Mouse (Mus musculus) mouse embryonic stem cell (cell line): Measurements from ENCODE around the gene Mt1.

Experiments used
- in situ Hi-C, 2 experiments: fragments of 300-500 bp; cut with MboI; formaldehyde crosslinking; loops; 1 replicate in 1 of 2; 3 replicates in 1 of 2; pipeline ENCODE4 v1.14.3; 2019 to 2020; ENCODE audit warnings: low sequenced_read_pairs in 2 of 2, low pct_unique_long_range_greater_than_20kb in 1 of 2, mixed read lengths in 1 of 2; ENCODE audit not compliant: unreplicated experiment in 1 of 2

Mt1 gene

GRCm38 (mm10) chr8:94172075-94172808 lies 6.6 kb upstream of the Mt1 start, which contains the start of gene Mt2:
Gene Mt2 (plus strand): TSS chr8:94172664.
- in situ Hi-C loops = no loop called here

- in situ Hi-C loops = no loop called here
Measured at GRCm38 (mm10) chr8:94172809-94173732, 5.8 kb upstream of the Mt1 start.

DNA sequence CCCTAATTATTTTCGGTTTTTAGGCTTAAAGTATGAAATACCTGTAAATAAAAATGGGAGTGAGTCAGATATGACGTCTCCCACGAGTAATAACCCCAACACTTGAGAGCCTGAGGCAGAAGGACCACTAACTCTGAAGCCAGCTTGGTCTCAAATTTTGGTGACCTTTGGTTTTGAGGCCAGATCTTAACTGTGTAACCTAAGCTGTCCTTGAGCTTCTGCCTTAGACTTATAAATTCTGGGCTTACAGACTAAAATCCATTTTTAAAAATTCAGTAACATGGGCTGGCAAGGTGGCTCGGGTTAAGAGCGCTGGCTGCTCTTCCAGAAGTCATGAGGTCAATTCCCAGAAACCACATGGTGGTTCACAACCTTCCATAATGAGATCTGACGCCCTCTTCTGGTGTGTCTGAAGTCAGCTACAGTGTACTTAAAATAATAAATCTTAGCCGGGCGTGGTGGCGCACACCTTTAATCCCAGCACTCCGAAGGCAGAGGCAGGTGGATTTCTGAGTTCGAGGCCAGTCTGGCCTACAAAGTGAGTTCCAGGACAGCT lies 5.0 kb upstream of the Mt1 start:
- in situ Hi-C loops = no loop called here

- in situ Hi-C loops = no loop called here
Measured at GRCm38 (mm10) chr8:94174619-94175213, 4.2 kb upstream of the Mt1 start.

- in situ Hi-C loops = no loop called here
Measured at GRCm38 (mm10) chr8:94177716-94178390, 1.0 kb upstream of the Mt1 start.

DNA sequence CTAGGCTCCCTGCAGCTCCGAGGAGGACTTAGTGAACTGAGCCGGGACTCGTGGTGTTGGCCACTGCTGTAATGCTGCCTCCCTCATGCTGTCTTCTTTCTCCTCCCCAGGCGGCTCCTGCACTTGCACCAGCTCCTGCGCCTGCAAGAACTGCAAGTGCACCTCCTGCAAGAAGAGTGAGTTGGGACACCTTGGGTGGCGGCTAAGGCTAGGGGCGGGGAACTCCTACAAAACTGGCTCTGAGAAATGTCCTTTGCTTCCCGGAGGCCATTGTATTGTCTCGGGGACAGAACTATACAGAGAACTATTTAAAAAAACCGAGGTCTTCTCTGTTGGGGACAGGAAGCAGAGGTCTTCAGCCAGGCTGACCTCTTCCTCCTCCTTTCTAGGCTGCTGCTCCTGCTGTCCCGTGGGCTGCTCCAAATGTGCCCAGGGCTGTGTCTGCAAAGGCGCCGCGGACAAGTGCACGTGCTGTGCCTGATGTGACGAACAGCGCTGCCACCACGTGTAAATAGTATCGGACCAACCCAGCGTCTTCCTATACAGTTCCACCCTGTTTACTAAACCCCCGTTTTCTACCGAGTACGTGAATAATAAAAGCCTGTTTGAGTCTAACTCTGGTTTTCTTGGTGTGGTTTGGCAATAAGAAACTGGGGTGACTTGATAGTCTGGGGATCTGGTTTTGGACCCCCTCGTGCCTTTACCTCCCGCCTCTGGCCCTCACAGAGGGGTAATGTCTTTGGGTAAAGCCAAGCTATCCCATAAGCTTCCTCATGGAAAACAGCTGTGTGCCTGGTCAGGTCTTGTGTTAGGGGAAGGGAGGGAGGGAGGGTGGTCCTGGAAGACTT lies 1.1 kb downstream of the Mt1 start:
- in situ Hi-C loops = no loop called here

- in situ Hi-C loops = no loop called here
Measured at GRCm38 (mm10) chr8:94180561-94180908, 1.7 kb downstream of the Mt1 start.

DNA sequence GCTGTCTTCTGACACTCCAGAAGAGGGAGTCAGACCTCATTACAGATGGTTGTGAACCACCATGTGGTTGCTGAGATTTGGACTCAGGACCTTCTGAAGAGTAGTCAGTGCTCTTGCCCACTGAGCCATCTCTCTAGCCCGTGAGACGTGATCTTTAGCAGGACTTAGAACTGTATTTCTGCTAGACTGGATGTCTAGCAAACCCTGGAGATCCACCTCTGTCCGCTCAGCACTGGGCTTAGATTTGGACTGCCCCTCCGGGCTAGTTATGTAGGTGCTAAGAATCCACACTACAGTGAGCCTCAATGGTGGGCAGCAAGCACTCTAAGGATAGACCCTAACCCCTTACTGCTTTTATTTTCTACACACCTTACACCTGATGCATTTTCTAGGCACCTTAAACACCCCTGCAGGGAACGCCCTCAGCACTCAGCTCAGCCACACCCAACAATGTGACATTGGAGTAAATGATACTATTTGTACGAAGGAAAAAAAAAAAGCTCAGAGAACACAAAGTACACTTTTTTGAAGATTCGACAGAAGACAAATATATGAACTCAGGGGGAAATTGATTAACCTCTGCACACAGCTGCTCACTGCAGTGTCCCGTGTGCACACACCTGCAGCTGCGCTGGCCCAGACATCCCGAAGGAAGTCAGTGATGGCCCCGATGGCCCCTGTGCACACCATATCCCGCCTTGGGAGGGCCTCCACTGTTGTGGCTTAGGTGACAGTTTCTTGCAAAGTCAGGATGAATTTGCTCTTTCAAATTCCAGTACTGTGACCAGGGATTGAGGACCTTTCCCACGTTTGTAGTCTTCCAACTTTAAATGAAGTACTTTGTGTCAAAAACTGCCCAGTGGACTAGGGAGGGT lies 3.4 kb downstream of the Mt1 start:
- in situ Hi-C loops = no loop called here

- in situ Hi-C loops = no loop called here
Measured at GRCm38 (mm10) chr8:94183117-94183516, 4.2 kb downstream of the Mt1 start.

- in situ Hi-C loops = no loop called here
Measured at GRCm38 (mm10) chr8:94184357-94184843, 5.5 kb downstream of the Mt1 start.

DNA sequence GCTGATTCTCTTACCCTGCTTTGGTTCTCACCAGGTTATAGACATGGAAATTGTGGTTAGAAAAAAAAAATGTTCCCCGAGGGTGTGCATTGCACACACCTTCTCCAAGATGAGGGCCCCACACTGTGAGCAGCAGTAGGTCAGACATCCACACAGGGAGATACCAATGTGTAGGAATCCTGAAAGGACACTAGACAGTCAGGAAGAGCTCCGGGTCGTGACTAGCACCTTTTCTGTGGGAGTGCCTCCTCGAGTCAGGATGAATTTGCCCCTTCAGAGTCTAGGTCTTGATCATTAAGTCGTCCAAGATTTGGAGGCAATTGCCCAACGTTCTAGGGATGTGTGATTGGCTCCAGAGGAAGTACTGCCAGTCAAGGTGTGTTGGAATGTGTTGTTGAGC lies 6.9 kb downstream of the Mt1 start:
- in situ Hi-C loops = no loop called here

DNA sequence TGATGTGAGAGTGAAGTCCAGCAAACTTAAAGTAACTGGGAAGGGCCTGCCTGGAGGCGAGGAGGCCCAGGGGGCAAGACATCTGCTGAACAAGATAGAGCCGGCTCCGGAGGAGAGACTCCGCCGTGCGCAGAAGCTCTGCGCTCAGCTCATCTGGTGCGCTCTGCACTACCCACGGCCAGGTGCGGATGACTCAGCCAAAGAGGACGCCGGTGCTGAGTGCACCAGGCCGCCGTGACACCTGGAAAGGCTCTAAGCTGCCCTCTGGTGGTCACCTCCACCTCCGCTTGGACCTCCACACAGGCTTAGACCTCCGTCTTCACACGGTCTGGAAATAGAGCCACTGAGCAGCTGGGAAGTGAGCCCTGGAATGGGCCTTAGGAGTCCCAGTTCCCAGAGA lies 7.7 kb downstream of the Mt1 start:
- in situ Hi-C loops = no loop called here

DNA sequence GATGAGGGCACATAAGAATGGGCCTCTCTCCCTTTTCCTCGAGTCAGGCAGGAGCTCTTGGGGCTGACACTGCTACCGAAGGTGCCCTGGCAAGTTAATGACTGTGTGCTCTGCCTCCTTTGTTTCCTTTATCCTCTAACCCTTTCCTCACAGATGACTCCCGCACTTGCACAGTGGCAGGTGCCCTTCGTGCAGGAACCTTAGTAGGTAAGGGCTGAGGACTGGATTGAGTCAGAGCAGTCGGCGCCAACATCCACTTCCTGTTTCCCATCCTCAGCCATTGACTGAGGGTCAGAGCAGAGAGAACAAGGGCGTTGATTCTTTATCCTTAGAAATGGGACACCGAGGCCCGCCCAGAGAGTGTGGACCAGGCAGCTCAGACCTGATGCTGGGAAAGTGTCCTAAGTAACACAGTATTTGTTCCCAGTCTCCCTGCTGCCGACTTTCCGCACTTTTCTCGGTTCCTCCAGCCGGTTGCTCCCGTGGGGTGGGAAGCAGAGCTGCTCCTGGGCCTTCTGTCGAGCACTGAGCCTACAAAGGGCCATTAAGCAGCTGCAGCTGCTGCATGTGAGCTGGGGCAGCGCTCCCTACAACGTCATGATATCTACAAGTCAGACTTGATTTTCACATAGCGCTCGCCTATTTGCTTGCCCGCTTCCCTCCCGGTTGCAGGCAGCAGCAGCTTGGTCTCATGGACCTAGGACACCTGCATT lies 8.6 kb downstream of the Mt1 start:
- in situ Hi-C loops = no loop called here

GRCm38 (mm10) chr8:94189275-94190031 lies 10.6 kb downstream of the Mt1 start:
- in situ Hi-C loops = loop anchor here in 1 of 2 experiments (10.0 kb wide), 1 partner anchor 85 kb away; no protein-coding TSS in a partner anchor

DNA sequence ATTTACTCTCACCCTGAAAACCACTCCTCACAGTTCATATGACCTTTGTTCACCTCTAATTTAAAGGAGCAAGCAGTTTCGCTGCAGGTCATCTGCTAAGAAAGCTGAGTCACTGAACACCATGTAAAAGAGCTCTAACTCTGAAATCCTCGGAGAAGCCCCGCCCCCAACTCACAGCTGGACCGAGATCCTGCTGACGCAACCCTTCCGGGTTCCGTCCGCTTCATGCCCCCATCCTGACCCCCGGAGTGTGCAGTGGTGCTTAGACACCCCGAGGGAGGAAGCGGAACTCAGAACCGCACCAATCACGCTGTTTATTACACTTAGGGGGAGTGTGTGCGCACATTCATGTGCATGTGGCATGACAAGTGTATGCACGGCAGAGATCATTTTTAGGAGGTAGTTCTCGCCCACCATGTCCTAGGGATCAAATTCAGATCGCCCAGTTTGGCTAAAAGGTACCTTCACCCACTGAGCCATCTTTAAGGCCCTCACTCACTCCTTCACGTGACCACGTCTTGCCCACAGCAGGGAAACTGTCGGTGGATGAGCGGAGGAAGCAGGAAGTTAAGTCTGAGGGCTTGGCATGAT lies 12.3 kb downstream of the Mt1 start:
- in situ Hi-C loops = loop anchor here in 1 of 2 experiments (10.0 kb wide), 1 partner anchor 86 kb away; no protein-coding TSS in a partner anchor
